Mouse (Mus musculus) CH12.LX (cell line): Measurements from ENCODE around the gene Rbms1.

ENCODE experiments used
- CTCF ChIP-seq, 2 experiments: IDR thresholded peaks in 1 of 2; conservative IDR thresholded peaks in 1 of 2; 2 replicates each; pipeline ENCODE4 v1.5.1; 2011 to 2012; ENCODE audit warnings: low read depth in 2 of 2, low read length in 2 of 2, improper control_type of control experiment in 1 of 2, inconsistent platforms in 1 of 2, mild to moderate bottlenecking in 1 of 2, moderate library complexity in 1 of 2
- EP300 ChIP-seq: IDR thresholded peaks from 2 replicates; pipeline ENCODE4 v1.6.1; 2011; ENCODE audit warnings: low read length, improper control_type of control experiment
- GABPA ChIP-seq: IDR thresholded peaks from 2 replicates; pipeline ENCODE4 v1.6.1; 2012; ENCODE audit warnings: low read depth, low read length, improper control_type of control experiment, inconsistent platforms; ENCODE audit not compliant: insufficient replicate concordance
- IRF4 ChIP-seq: IDR thresholded peaks from 2 replicates; pipeline ENCODE4 v1.6.1; 2014; ENCODE audit warnings: low read depth, mild to moderate bottlenecking, inconsistent platforms, low read length, improper control_type of control experiment
- NRF1 ChIP-seq: IDR thresholded peaks from 2 replicates; pipeline ENCODE4 v1.6.1; 2014; ENCODE audit warnings: low read depth, mild to moderate bottlenecking, inconsistent platforms, low read length, improper control_type of control experiment, moderate library complexity
- POLR2A ChIP-seq: IDR thresholded peaks from 2 replicates; pipeline ENCODE4 v1.6.1; 2011; ENCODE audit warnings: low read depth, mild to moderate bottlenecking, improper control_type of control experiment, low read length
- TCF12 ChIP-seq: IDR thresholded peaks from 2 replicates; pipeline ENCODE4 v1.6.1; 2014; ENCODE audit warnings: low read depth, mild to moderate bottlenecking, inconsistent platforms, low read length, improper control_type of control experiment

- TF ChIP-seq TCF12 (no peak), NRF1 (no peak), CTCF (conservative IDR thresholded peaks at IDR 0.05 in 1 of 2, IDR thresholded peaks at IDR 0.05 in 1 of 2; ENCODE audit: low read depth in 2 of 2, low read length in 2 of 2) (no peak), POLR2A (no peak), EP300 (peak; percentile 22; the same call in 1 of the 2 replicates), GABPA (no peak), IRF4 (no peak)
These were observed 39.9 kb downstream of the Rbms1 start for GRCm38 (mm10) chr2:60923111-60923510.
